Mouse (Mus musculus): Measurements from ENCODE around the gene Dab2ip. TPM values are rescaled to one million over a fixed set of nuclear protein-coding genes. Genes with fewer than 3 reads are reported as not detected.
A peak's percentile ranks its signal among the peaks of the same experiment; 100 is the strongest.

The Dab2ip gene
- polyA plus RNA-seq, 1 experiment from 2014 or later: 44.0 TPM

GRCm38 (mm10) chr2:35533646-35534045 is 24.4 kb upstream of the Dab2ip start:
- ATAC-seq (replicated peaks; ENCODE audit: insufficient number of reproducible peaks, insufficient read depth, low FRiP score, low read depth): no peak
- Histone ChIP-seq H3K4me2 (no peak overlapping the region), H3K4me1 (replicated peaks) (no peaks in the 10 kb centered on the region), H3K9ac (no peak overlapping the region), H3K4me3 (no peak overlapping the region), H3K9me3 (replicated peaks) (no peaks in the 10 kb centered on the region), H3K27ac (no peak overlapping the region), H3K36me3 (no peaks in the 10 kb centered on the region), H3K27me3 (no peaks in the 10 kb centered on the region)
- WGBS: 45% methylated on average over 9 of the region's 9 CpGs

- 0 out of 2 replicates have a peak, but pooled peaks have one; percentile 32 for ATAC-seq (replicated peaks; ENCODE audit: insufficient number of reproducible peaks, insufficient read depth, low FRiP score, low read depth)
- Histone ChIP-seq H3K36me3 (no peaks in the 10 kb centered on the region), H3K9ac (no peak overlapping the region), H3K27ac (peak overlapping the region; percentile 66; the same call in 1 of the 2 replicates), H3K4me3 (no peak overlapping the region), H3K27me3 (no peaks in the 10 kb centered on the region), H3K9me3 (replicated peaks) (no peaks in the 10 kb centered on the region), H3K4me1 (replicated peaks) (peaks cover 16% of the 10 kb centered on the region), H3K4me2 (no peak overlapping the region)
- WGBS: 12% methylated on average over 13 of the region's 13 CpGs
Observed at GRCm38 (mm10) chr2:35539276-35539972, 18.6 kb upstream of the Dab2ip start.

- Histone ChIP-seq H3K4me2 (no peak overlapping the region), H3K4me3 (no peak overlapping the region), H3K4me1 (replicated peaks) (peaks cover 27% of the 10 kb centered on the region), H3K9ac (no peak overlapping the region), H3K9me3 (replicated peaks) (no peaks in the 10 kb centered on the region), H3K27ac (peak overlapping the region; percentile 66), H3K27me3 (no peaks in the 10 kb centered on the region), H3K36me3 (no peaks in the 10 kb centered on the region)
- ATAC-seq (replicated peaks; ENCODE audit: insufficient number of reproducible peaks, insufficient read depth, low FRiP score, low read depth): peak; percentile 45; the same call in 1 of the 2 replicates
- 13% methylated on average over 4 of the region's 4 CpGs for WGBS
Observed at GRCm38 (mm10) chr2:35540798-35541197, 17.3 kb upstream of the Dab2ip start.

- 0 out of 2 replicates have a peak overlapping the region, but pooled peaks have one; percentile 4 for H3K4me3 ChIP-seq
- no peak overlapping the region for H3K9ac ChIP-seq
- peaks cover 34% of the 10 kb centered on the region for H3K4me1 ChIP-seq (replicated peaks)
- H3K27ac ChIP-seq: 0 out of 2 replicates have a peak overlapping the region, but pooled peaks have one; percentile 0
- H3K9me3 ChIP-seq (replicated peaks): no peaks in the 10 kb centered on the region
- WGBS: 9% methylated on average over 14 of the region's 14 CpGs
- H3K36me3 ChIP-seq: no peaks in the 10 kb centered on the region
- no peak; the same call in 1 of the 2 replicates for ATAC-seq (replicated peaks; ENCODE audit: insufficient number of reproducible peaks, insufficient read depth, low FRiP score, low read depth)
- H3K27me3 ChIP-seq: no peaks in the 10 kb centered on the region
- H3K4me2 ChIP-seq: peak overlapping the region; percentile 47
Observed at GRCm38 (mm10) chr2:35544717-35545116, 13.3 kb upstream of the Dab2ip start.

GRCm38 (mm10) chr2:35545125-35545590 is 12.9 kb upstream of the Dab2ip start:
- Histone ChIP-seq H3K27me3 (no peaks in the 10 kb centered on the region), H3K9ac (no peak overlapping the region), H3K9me3 (replicated peaks) (no peaks in the 10 kb centered on the region), H3K4me2 (peak overlapping the region; percentile 47), H3K4me1 (replicated peaks) (peaks cover 31% of the 10 kb centered on the region), H3K36me3 (no peaks in the 10 kb centered on the region), H3K27ac (0 out of 2 replicates have a peak overlapping the region, but pooled peaks have one; percentile 0), H3K4me3 (0 out of 2 replicates have a peak overlapping the region, but pooled peaks have one; percentile 4)
- peak; percentile 53; the same call in 1 of the 2 replicates for ATAC-seq (replicated peaks; ENCODE audit: insufficient number of reproducible peaks, insufficient read depth, low FRiP score, low read depth)
- WGBS: 19% methylated on average over 7 of the region's 7 CpGs

GRCm38 (mm10) chr2:35546462-35546861 is 11.6 kb upstream of the Dab2ip start:
- ATAC-seq (replicated peaks; ENCODE audit: insufficient number of reproducible peaks, insufficient read depth, low FRiP score, low read depth): no peak
- Histone ChIP-seq H3K9me3 (replicated peaks) (no peaks in the 10 kb centered on the region), H3K4me2 (no peak overlapping the region), H3K27me3 (0 out of 2 replicates have a peak, but pooled peaks cover 1% of the 10 kb centered on the region), H3K36me3 (no peaks in the 10 kb centered on the region), H3K9ac (no peak overlapping the region), H3K27ac (no peak overlapping the region), H3K4me3 (no peak overlapping the region), H3K4me1 (replicated peaks) (peaks cover 21% of the 10 kb centered on the region)
- WGBS: 88% methylated on average over 6 of the region's 6 CpGs

GRCm38 (mm10) chr2:35549191-35549590 is 8.9 kb upstream of the Dab2ip start:
- H3K4me2 ChIP-seq: no peak overlapping the region
- WGBS: 64% methylated on average over 4 of the region's 4 CpGs
- no peaks in the 10 kb centered on the region for H3K36me3 ChIP-seq
- no peaks in the 10 kb centered on the region for H3K9me3 ChIP-seq (replicated peaks)
- no peak overlapping the region for H3K9ac ChIP-seq
- H3K27me3 ChIP-seq: 0 out of 2 replicates have a peak, but pooled peaks cover 3% of the 10 kb centered on the region
- H3K4me1 ChIP-seq (replicated peaks): peaks cover 21% of the 10 kb centered on the region
- ATAC-seq (replicated peaks; ENCODE audit: insufficient number of reproducible peaks, insufficient read depth, low FRiP score, low read depth): no peak
- no peak overlapping the region for H3K4me3 ChIP-seq
- H3K27ac ChIP-seq: no peak overlapping the region

GRCm38 (mm10) chr2:35550097-35550496 is 8.0 kb upstream of the Dab2ip start:
- H3K9me3 ChIP-seq (replicated peaks): no peaks in the 10 kb centered on the region
- no peak overlapping the region for H3K9ac ChIP-seq
- no peak overlapping the region for H3K4me2 ChIP-seq
- H3K36me3 ChIP-seq: no peaks in the 10 kb centered on the region
- H3K4me3 ChIP-seq: no peak overlapping the region
- 86% methylated on average over 9 of the region's 9 CpGs for WGBS
- no peak overlapping the region for H3K27ac ChIP-seq
- no peak for ATAC-seq (replicated peaks; ENCODE audit: insufficient number of reproducible peaks, insufficient read depth, low FRiP score, low read depth)
- 0 out of 2 replicates have a peak, but pooled peaks cover 3% of the 10 kb centered on the region for H3K27me3 ChIP-seq
- peaks cover 17% of the 10 kb centered on the region for H3K4me1 ChIP-seq (replicated peaks)

- Histone ChIP-seq H3K4me2 (no peak overlapping the region), H3K27ac (no peak overlapping the region), H3K9ac (no peak overlapping the region), H3K4me1 (replicated peaks) (peaks cover 35% of the 10 kb centered on the region), H3K9me3 (replicated peaks) (no peaks in the 10 kb centered on the region), H3K27me3 (no peaks in the 10 kb centered on the region), H3K36me3 (no peaks in the 10 kb centered on the region), H3K4me3 (no peak overlapping the region)
- no peak for ATAC-seq (replicated peaks; ENCODE audit: insufficient number of reproducible peaks, insufficient read depth, low FRiP score, low read depth)
- WGBS: 52% methylated on average over 5 of the region's 5 CpGs
Observed at GRCm38 (mm10) chr2:35556918-35557486, 1.1 kb upstream of the Dab2ip start.

GRCm38 (mm10) chr2:35558826-35559550 is 922 bp downstream of the Dab2ip start:
- Histone ChIP-seq H3K27me3 (no peaks in the 10 kb centered on the region), H3K4me3 (peak overlapping the region; percentile 33), H3K36me3 (no peaks in the 10 kb centered on the region), H3K9me3 (replicated peaks) (no peaks in the 10 kb centered on the region), H3K4me2 (peak overlapping the region; percentile 54), H3K9ac (peak overlapping the region; percentile 38), H3K4me1 (replicated peaks) (peaks cover 43% of the 10 kb centered on the region), H3K27ac (peak overlapping the region; percentile 63)
- 60% methylated on average over 4 of the region's 4 CpGs for WGBS
- ATAC-seq (replicated peaks; ENCODE audit: insufficient number of reproducible peaks, insufficient read depth, low FRiP score, low read depth): no peak

- ATAC-seq (replicated peaks; ENCODE audit: insufficient number of reproducible peaks, insufficient read depth, low FRiP score, low read depth): no peak
Observed at GRCm38 (mm10) chr2:35559551-35559835, 1.4 kb downstream of the Dab2ip start.

More at GRCm38 (mm10) chr2:35559551-35559835, 1.4 kb downstream of the Dab2ip start:
- Histone ChIP-seq H3K27me3 (no peaks in the 10 kb centered on the region), H3K4me2 (peak overlapping the region; percentile 54), H3K4me3 (no peak overlapping the region), H3K27ac (peak overlapping the region; percentile 63), H3K9me3 (replicated peaks) (no peaks in the 10 kb centered on the region), H3K36me3 (no peaks in the 10 kb centered on the region), H3K9ac (peak overlapping the region; percentile 38), H3K4me1 (replicated peaks) (peaks cover 47% of the 10 kb centered on the region)
- 34% methylated on average over 2 of the region's 2 CpGs for WGBS

Data from heart, embryonic 15.5 days (tissue).